Mouse (Mus musculus) brain, embryonic 14.5 days (tissue): ENCODE data around the gene Stard3.

ENCODE experiments used
- CTCF ChIP-seq: fragments of 200-500 bp; IDR thresholded peaks from 2 replicates; pipeline ENCODE4 v1.5.1; 2012; ENCODE audit warnings: inconsistent platforms, mild to moderate bottlenecking, moderate library complexity, borderline replicate concordance; ENCODE audit not compliant: insufficient read depth, insufficient read length; ENCODE audit errors: extremely low read depth
- POLR2A ChIP-seq: fragments of 200-500 bp; IDR thresholded peaks from 2 replicates; pipeline ENCODE4 v1.6.1; 2012; ENCODE audit warnings: mild to moderate bottlenecking, inconsistent platforms, borderline replicate concordance; ENCODE audit not compliant: poor library complexity, insufficient read depth, insufficient read length, severe bottlenecking; ENCODE audit errors: extremely low read depth

DNA sequence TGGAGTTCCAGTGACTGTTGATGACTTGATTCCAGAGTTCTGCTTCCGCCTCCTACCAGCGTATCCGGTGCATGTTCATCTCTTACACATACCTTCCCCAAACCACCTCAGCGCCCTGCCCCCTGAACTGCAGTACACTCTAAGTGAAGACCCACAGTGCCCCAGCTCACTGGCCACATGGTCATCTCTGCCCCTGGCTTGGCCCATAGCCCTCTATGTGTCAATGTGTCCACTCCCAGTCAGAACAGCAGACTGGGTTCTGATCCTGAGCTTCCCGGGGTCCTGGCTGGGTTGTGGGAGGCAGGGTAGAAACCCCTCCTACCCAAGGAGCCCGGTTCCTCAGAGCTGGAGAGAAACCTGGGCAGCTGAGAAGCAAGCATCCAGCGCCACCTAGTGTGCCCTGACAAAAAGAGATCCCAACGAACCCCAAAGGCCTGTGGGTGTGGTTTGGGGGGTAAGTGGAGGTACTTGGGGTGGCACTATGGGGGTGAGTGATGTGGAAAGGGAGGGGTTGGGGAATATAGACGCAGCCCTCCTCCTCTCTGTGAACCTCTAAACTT is 31.1 kb downstream of the Stard3 start:
- TF ChIP-seq CTCF = peak; percentile 69
- TF ChIP-seq POLR2A = no peak
